Mouse (Mus musculus) limb, embryonic 11.5 days (tissue): ENCODE measurements at regions not wholly inside any gene's neighbourhood (a gene's known extent, or its start where the extent isn't known, plus 50 kb on each side); places are given as distances from the start of the nearest gene placed in this dataset.

Experiments used
- ATAC-seq: fragments of 200-750 bp; cut with Nextera tagmentation; 2 replicates; pipeline ENCODE4 v1.8.0; 2017; ENCODE audit warnings: low read depth; ENCODE audit not compliant: insufficient number of reproducible peaks, low FRiP score, low TSS enrichment
- DNase-seq: peaks from one replicate; pipeline ENCODE4 v3.0.0-alpha.2; 2015; ENCODE audit warnings: low spot score
- H3K27ac ChIP-seq: fragments of 300-500 bp; sonication (generic); replicated peaks from 2 replicates; pipeline ENCODE4 v1.5.1; 2014; ENCODE audit warnings: low read depth, mild to moderate bottlenecking, low read length
- H3K27me3 ChIP-seq: fragments of 300-500 bp; sonication (generic); 2 replicates; pipeline ENCODE4 v1.6.1; 2014; ENCODE audit warnings: mild to moderate bottlenecking, low read length, mixed read lengths; ENCODE audit not compliant: control insufficient read depth, insufficient read depth
- H3K36me3 ChIP-seq: fragments of 300-500 bp; sonication (generic); 2 replicates; pipeline ENCODE4 v1.6.1; 2014; ENCODE audit warnings: mild to moderate bottlenecking, low read length, moderate library complexity, mixed read lengths; ENCODE audit not compliant: control insufficient read depth, insufficient read depth
- H3K4me1 ChIP-seq: fragments of 300-500 bp; sonication (generic); 2 replicates; pipeline ENCODE4 v1.6.1; 2014; ENCODE audit warnings: low read length, mixed read lengths; ENCODE audit not compliant: control insufficient read depth, insufficient read depth
- H3K4me2 ChIP-seq: fragments of 300-500 bp; sonication (generic); 2 replicates; pipeline ENCODE4 v1.6.1; 2014; ENCODE audit warnings: low read depth, mild to moderate bottlenecking, moderate library complexity; ENCODE audit not compliant: severe bottlenecking
- H3K4me3 ChIP-seq: fragments of 300-500 bp; sonication (generic); 2 replicates; pipeline ENCODE4 v1.5.1; 2014; ENCODE audit warnings: low read depth, low read length
- H3K9ac ChIP-seq: fragments of 300-500 bp; sonication (generic); 2 replicates; pipeline ENCODE4 v1.6.1; 2014; ENCODE audit warnings: mild to moderate bottlenecking, low read length
- H3K9me3 ChIP-seq: fragments of 300-500 bp; sonication (generic); 2 replicates; pipeline ENCODE4 v1.6.1; 2016; ENCODE audit warnings: low read length; ENCODE audit not compliant: control insufficient read depth
- WGBS: fragments of 180-500 bp; shearing (Covaris S2); extraction: QIAGEN DNeasy Blood & Tissue Kit; methylation state at CpG from one replicate; pipeline ENCODE4 v1.1.7; 2014; 5-methylcytosine and 5-hydroxymethylcytosine counted together

DNA sequence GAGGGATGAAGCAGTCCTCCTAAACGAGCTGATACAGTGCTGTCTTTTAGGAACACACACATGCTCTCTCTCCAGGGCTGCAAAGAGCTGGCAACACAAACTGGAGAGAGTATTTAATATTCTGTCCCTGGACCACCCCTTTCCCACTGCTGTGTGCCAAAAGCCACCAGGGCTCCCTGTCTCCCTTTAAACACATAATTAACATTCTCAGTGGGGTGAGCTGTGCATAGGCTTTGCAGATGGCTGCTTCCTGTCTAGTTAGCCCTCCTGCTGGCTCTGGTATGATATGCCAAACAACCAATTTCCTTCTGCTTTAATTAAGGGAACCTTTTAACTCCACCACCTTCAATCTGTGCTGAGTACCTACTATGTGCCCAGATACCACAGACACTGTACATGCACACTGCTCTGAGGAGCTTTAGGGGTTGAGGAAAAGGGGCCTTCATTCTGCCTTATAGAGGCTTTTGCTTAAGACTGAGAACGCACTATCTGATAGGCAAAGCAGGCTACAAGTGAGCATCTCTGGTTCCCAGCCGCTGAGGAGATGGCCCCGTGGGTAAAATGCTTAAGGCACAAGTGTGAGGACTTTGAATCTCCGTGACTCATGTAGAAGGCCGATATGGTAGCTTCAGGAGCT, 222.9 kb upstream of the Lmcd1 start:
- Histone ChIP-seq H3K27ac (no peak overlapping the region), H3K9ac (no peak overlapping the region), H3K4me3 (no peak overlapping the region), H3K36me3 (no peaks in the 10 kb centered on the region), H3K27me3 (no peaks in the 10 kb centered on the region), H3K9me3 (no peaks in the 10 kb centered on the region), H3K4me1 (peaks cover 3% of the 10 kb centered on the region; the same call in 1 of the 2 replicates), H3K4me2 (no peak overlapping the region)
- ATAC-seq = no peak
- 71% methylated on average over 6 of the region's 6 CpGs for WGBS
- DNase-seq = no peak

DNA sequence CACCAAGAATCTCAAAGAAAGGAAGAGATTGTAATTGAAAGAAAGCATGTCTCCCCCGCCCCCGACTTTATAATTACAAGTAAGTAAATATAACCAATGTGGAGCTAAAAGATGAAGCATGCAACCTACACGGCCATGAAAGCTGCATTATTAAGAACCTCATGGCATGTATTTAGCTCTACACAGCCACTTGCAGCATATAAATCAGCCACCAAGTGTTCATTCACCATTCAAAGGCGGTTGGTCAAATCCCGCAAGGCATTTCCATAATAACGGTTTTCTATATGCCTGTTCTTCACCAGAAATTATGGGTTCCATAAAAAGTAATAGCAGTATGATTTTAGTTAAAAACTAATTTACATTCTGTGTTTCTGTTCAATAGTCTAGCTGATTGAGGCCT, 221.4 kb upstream of the Lmcd1 start:
- Histone ChIP-seq H3K27me3 (no peaks in the 10 kb centered on the region), H3K4me1 (peaks cover 3% of the 10 kb centered on the region; the same call in 1 of the 2 replicates), H3K36me3 (no peaks in the 10 kb centered on the region), H3K27ac (no peak overlapping the region), H3K4me2 (no peak overlapping the region), H3K9me3 (no peaks in the 10 kb centered on the region), H3K4me3 (no peak overlapping the region), H3K9ac (no peak overlapping the region)
- DNase-seq (no peak), ATAC-seq (peak; percentile 42; the same call in 1 of the 2 replicates)
- 75% methylated on average over 6 of the region's 6 CpGs for WGBS

- WGBS = 59% methylated on average over 1 of the region's 1 CpGs
- Histone ChIP-seq H3K27me3 (no peaks in the 10 kb centered on the region), H3K4me2 (no peak overlapping the region), H3K36me3 (no peaks in the 10 kb centered on the region), H3K4me3 (no peak overlapping the region), H3K9ac (no peak overlapping the region), H3K4me1 (no peaks in the 10 kb centered on the region), H3K27ac (no peak overlapping the region), H3K9me3 (no peaks in the 10 kb centered on the region)
- no peak for DNase-seq
- no peak for ATAC-seq
Observed at GRCm38 (mm10) chr6:112057895-112058294, 215.7 kb upstream of the Lmcd1 start.

GRCm38 (mm10) chr6:112062956-112063355, 210.6 kb upstream of the Lmcd1 start:
- Histone ChIP-seq H3K9ac (no peak overlapping the region), H3K4me2 (no peak overlapping the region), H3K27me3 (no peaks in the 10 kb centered on the region), H3K4me1 (no peaks in the 10 kb centered on the region), H3K9me3 (no peaks in the 10 kb centered on the region), H3K4me3 (no peak overlapping the region), H3K36me3 (no peaks in the 10 kb centered on the region), H3K27ac (no peak overlapping the region)
- ATAC-seq (no peak), DNase-seq (no peak)
- WGBS = 74% methylated on average over 3 of the region's 3 CpGs

- Histone ChIP-seq H3K27ac (no peak overlapping the region), H3K36me3 (no peaks in the 10 kb centered on the region), H3K4me3 (no peak overlapping the region), H3K27me3 (no peaks in the 10 kb centered on the region), H3K9ac (no peak overlapping the region), H3K9me3 (no peaks in the 10 kb centered on the region), H3K4me2 (no peak overlapping the region), H3K4me1 (no peaks in the 10 kb centered on the region)
- ATAC-seq (no peak), DNase-seq (no peak)
- WGBS = 85% methylated on average over 3 of the region's 3 CpGs
Observed at GRCm38 (mm10) chr6:112090597-112090996, 183.0 kb upstream of the Lmcd1 start.

DNA sequence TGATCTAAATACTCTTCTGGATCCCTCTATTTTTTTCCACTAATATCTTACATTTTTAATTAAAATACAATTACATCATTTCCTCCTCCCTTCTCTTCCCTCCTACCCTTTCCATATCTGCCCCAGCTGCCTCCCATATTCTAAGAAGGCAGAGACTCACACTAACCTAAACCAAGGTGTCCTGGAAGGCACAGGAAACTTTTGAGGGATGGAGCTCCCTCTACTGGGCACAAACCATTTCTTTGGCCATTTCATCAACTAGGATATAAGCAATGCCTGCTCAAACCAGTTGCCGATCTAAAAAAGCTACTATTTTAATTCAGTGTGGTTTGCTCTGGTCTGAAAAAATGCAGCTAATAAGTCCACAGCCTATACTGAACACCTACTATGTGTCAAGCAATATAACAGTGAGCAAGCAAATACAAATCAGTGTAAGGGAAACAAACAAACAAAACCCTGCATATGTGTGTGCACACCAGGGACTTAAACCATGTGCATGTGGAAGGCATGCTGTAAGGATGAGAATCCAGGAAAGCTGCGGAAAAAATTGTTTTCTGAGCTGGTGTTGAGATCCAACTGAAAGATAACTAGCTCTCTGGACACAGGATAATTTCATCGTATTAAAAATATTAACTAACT, 182.3 kb upstream of the Lmcd1 start:
- no peaks in the 10 kb centered on the region for H3K36me3 ChIP-seq
- H3K4me3 ChIP-seq = no peak overlapping the region
- DNase-seq (peak; percentile 78), ATAC-seq (0 out of 2 replicates have a peak, but pooled peaks have one; percentile 55)
- no peak overlapping the region for H3K4me2 ChIP-seq
- no peaks in the 10 kb centered on the region for H3K27me3 ChIP-seq
- no peak overlapping the region for H3K27ac ChIP-seq
- 63% methylated on average over 3 of the region's 3 CpGs for WGBS
- H3K9ac ChIP-seq = no peak overlapping the region
- no peaks in the 10 kb centered on the region for H3K9me3 ChIP-seq
- no peaks in the 10 kb centered on the region for H3K4me1 ChIP-seq

- no peaks in the 10 kb centered on the region for H3K4me1 ChIP-seq
- H3K27me3 ChIP-seq = no peaks in the 10 kb centered on the region
- 85% methylated on average over 3 of the region's 3 CpGs for WGBS
- no peak for DNase-seq
- H3K27ac ChIP-seq = no peak overlapping the region
- no peaks in the 10 kb centered on the region for H3K36me3 ChIP-seq
- H3K9me3 ChIP-seq = no peaks in the 10 kb centered on the region
- no peak overlapping the region for H3K4me3 ChIP-seq
- no peak for ATAC-seq
- H3K4me2 ChIP-seq = no peak overlapping the region
- H3K9ac ChIP-seq = no peak overlapping the region
Observed at GRCm38 (mm10) chr6:112093300-112093699, 180.3 kb upstream of the Lmcd1 start.

DNA sequence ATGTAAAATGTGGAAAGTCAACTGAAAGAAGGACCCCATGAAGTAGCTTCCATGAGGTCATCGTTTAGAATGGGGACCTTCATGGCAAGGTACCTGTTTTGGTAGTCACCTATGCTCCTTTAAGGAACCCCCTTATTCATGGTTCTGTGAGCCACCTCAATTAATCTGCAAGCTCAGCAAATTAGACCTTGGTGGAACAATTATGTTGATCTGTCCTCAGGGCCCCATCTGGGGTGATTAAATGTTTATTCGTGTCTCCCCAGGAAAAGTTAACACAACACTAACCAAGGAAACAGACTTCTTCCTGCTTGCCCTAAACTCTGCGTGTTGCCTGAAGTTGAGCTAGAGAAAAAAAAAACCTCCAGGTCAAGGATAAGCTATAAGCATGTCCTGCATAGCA, 175.9 kb upstream of the Lmcd1 start:
- Histone ChIP-seq H3K27ac (no peak overlapping the region), H3K4me1 (no peaks in the 10 kb centered on the region), H3K4me3 (no peak overlapping the region), H3K36me3 (no peaks in the 10 kb centered on the region), H3K4me2 (no peak overlapping the region), H3K9me3 (no peaks in the 10 kb centered on the region), H3K9ac (no peak overlapping the region), H3K27me3 (no peaks in the 10 kb centered on the region)
- 79% methylated on average over 3 of the region's 3 CpGs for WGBS
- DNase-seq (no peak), ATAC-seq (no peak)
